Mouse (Mus musculus) cerebellum, adult 2 months (tissue): Measurements from ENCODE around the gene Inka1.

Source experiments
- CTCF ChIP-seq: fragments of 200-500 bp; IDR thresholded peaks from 2 replicates; pipeline ENCODE4 v1.5.1; 2011; ENCODE audit warnings: low read depth, mild to moderate bottlenecking, control low read depth, low read length, moderate library complexity, borderline replicate concordance; ENCODE audit not compliant: insufficient read depth
- POLR2A ChIP-seq: fragments of 200-500 bp; IDR thresholded peaks from 2 replicates; pipeline ENCODE4 v1.6.1; 2011; ENCODE audit warnings: low read length, control low read depth, borderline replicate concordance; ENCODE audit not compliant: insufficient read depth

- TF ChIP-seq POLR2A (no peak), CTCF (no peak)
Observed at GRCm38 (mm10) chr9:108027867-108028266, 42.2 kb upstream of the Inka1 start.
